Comparison of ENCODE assay signal across 16 mouse cellular contexts in the genomic region with DNA sequence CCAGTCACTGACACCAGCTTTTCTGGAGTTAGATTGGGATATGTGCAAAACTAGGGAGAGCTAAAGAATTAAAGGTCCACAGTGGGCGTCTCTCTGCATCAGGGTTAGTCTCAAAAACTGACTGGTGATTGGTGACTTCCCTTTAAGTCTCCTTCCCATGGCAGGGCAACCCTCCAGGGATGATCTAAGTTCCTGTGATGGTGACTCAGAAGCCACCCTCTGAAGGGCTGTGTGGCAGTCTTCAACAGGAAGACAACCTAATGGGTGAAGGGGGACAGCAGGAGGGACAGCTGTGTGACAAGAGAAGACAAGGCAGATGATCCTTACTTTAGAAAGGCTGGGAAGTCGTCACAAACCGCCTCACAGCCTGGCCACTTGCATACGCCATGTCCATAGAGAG.
"Had no signal": no experiment of that assay in that cellular context is flagged by ENCODE, and none has a peak within 500 bp of the region (broad histone marks: within the 10 kb centered on the region; RNA-seq: fewer than 3 reads in every experiment).

No protein-coding gene starts in this region.

- H3K27ac ChIP-seq: kidney, embryonic 15.5 days; limb, embryonic 12.5 days; liver, embryonic 13.5 days; midbrain, embryonic 10.5 days; neural tube, embryonic 15.5 days had no signal

- H3K4me3 ChIP-seq: kidney, embryonic 15.5 days; limb, embryonic 12.5 days; liver, embryonic 13.5 days; midbrain, embryonic 10.5 days; myocyte; neural tube, embryonic 15.5 days had no signal

- DNase-seq: kidney, adult 2 months; kidney, postnatal 14 days; liver; liver, embryonic 13.5 days; liver, postnatal 0 days; midbrain, embryonic 14.5 days; right cerebral cortex, adult 18-20 months; right cerebral cortex, postnatal 4 days; spleen, adult 18-20 months; thymus, adult 18-20 months; thymus, postnatal 14 days had no signal

- H3K4me1 ChIP-seq: limb, embryonic 12.5 days; neural tube, embryonic 15.5 days had no signal
